Mouse (Mus musculus) naive thymus-derived CD4-positive, alpha-beta T cell, adult 5 months (primary cell): ENCODE data around the gene Cdk10. TPM values are rescaled to one million over a fixed set of nuclear protein-coding genes. Genes with fewer than 3 reads are reported as not detected.

Experiments used
- polyA plus RNA-seq: library from polyadenylated mRNA; unstranded; fragments of 100-300 nt; shearing (Covaris generic); gene quantifications from one replicate; pipeline ENCODE4 v1.2.1, GENCODE M21; 2017

Cdk10 gene
- polyA plus RNA-seq = 22.1 TPM

DNA sequence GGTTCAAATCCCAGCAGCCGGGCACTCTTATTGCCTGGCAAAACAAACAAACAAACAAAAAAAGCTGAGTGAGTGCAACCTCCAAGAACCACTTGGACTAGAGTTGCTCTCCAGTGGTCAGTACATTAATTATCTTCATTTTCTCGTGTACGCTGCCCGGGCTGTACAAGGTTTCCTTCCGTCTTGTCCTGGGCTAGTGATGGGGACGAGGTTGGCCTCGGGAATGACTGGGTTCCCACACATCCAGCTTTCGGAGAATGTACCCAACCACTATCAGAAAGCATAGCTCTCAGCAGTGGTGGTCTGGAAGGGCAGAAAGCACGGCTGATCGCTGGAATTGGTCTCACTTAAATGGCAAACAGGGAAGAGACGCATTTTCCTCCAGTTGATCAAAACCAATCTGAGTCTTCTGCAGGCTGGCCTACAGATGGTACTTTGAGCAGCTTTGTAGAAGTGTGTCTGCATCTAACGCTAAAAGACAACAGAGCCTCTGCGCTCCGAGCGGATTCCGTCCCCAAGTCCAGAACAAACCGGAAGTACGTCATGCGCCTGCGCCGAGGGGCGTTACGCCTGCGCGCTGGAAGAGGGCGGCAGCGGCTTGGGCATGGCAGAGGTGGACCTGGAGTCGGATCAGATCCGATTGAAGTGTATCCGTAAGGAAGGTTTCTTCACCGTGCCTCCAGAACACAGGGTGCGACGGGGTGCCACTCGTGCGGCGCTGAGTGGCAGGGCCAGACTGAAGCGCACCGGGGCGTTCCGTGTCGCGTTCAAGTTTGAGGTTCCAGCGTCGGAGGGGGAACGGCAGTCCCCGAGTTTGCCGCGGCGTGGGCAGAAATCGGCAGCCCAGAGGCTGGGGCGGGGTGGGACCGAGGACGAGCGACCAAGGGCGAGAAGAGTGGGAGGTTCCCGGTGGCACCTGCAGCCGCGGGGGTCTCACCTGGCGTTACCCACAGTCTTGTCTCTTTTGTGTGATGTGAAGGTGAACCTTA is at the start of gene Cdk10:
Gene Cdk10 (plus strand): TSS at position 565 of the 989 bp plus-strand sequence.

DNA sequence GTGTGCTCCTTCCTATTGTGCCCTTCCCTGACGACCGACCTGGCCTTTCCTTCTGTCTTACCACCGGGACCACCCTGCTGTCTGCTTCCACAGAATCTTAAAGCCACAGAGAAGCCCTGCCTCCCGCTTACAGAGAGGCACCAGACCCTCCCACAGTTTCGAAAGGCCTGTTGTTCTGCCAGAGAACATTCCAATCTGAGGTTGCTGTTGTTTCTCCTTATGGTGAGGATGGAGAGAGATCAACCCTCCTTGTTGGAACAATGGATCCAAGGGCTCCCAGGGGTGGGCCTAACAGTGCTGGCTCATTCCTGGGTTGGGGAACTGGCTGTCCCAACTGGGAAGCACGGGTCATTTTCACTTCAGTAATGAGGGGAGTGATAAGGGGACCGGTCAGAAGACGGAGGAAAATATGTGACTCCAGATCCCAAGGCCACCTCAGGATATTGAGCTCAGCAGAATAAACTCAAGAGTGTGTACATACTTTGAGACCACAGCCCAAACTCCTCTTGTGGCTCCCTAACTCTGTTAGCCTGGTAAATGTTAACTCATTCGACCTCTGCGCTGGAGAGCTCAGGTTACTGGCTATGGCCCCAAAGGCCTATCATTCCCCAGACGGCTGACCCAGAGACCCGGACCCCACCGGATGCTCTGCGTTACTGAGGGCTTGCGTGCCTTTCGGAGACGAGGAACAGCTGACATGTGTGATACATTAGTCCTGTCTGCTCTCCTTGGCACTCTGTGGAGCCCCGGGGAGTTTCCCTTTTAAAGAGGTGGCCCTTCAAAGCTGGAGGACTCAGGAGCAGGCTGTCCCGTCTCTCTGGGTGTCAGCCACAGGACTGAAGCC is 38.9 kb upstream of the Cdk10 start, which contains the start of gene Dpep1:
Gene Dpep1 (plus strand): TSS at position 677 of the 844 bp plus-strand sequence.

DNA sequence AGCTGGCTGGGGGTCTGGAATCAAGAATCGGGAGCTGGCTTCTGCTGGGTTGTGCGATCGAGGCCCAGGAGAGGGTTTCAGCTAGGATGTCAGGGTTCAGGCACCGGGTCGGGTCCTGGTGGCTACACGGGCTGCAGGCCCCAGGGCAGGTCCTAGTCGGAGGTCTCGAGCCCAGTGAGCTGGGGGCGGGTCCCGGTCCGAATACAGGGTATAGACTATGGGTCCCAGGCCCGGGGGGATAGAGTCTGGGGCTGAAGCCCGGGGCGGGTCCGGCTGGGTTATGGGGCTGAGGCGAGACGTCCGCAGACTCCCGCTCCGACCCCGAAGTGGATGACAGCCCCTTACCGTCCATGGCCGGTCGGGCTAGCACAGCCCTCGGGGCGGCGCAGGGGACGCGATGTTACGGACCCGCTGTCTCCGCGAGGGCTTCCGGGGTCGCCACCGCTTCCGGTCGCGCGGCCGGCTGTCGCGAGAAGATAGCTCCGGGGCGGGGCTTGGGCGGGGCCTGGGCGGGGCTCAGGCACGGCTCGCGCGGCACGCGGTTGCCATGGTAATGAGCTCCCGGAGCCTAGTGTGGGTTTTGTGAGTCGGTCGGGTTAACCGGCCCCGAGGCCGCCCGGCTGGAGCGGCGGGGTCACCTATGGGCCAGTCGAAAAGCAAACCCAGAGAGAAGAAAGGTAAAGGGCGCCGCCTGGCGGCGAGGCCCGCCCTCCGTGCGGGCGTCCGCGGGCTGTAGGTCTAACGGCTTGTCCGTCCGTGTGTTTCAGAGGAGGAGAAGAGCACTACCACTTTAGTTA is 12.1 kb upstream of the Cdk10 start, which contains the start of the genes Chmp1a and Spata33:
Gene Chmp1a (minus strand): TSS at position 443 of the 797 bp plus-strand sequence.
Gene Spata33 (plus strand): TSS at position 512 of the 797 bp plus-strand sequence.

DNA sequence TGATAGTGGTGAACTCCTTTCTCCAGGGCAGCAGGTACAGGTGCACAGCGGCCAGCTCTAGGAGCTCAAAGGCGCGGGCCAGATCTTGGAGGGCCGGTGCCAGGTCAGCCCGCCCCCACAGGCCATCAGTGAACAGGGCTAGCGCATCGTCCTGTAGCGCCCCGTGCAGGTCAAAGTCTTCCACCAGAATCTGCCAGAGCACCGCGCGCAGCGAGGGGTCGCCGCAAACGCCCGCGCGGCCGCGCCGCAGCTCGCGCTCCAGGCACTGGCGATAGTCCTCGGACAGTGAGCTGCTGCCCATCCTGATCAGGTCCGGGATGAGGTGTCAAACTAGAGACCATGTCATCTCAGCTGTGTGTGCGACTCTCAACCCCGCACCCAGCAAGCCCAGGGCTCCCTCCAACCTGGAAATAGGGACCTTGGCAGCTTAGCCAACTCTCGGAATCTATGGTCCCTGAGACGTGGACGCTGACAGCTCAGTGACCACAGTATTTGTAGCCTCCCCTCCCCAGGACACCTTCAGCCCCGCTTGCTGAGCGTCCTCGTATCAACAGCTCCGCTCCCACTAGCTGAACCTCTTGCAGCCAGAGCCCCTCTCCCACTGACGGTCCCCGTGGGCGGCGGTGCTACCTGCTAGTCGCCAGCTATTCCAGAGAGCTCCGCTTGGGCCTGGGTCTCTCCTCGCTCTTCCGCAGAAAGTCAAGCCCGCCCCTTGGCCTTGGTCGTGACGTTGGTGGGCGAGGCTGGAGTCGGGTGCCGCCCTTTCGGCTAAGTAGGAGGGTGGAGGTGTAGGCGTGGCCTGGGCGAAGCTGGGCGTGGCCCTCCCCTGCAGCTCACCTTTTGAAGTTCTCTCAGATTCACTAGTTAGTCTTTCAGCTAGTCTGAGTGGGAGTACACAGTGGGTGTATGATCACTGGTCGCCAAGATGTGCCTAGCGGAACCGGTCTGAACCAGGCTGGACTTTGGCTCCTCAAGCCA is 11.2 kb downstream of the Cdk10 start, which contains the start of gene Spata2l:
Gene Spata2l (minus strand): TSS at position 714 of the 978 bp plus-strand sequence.

DNA sequence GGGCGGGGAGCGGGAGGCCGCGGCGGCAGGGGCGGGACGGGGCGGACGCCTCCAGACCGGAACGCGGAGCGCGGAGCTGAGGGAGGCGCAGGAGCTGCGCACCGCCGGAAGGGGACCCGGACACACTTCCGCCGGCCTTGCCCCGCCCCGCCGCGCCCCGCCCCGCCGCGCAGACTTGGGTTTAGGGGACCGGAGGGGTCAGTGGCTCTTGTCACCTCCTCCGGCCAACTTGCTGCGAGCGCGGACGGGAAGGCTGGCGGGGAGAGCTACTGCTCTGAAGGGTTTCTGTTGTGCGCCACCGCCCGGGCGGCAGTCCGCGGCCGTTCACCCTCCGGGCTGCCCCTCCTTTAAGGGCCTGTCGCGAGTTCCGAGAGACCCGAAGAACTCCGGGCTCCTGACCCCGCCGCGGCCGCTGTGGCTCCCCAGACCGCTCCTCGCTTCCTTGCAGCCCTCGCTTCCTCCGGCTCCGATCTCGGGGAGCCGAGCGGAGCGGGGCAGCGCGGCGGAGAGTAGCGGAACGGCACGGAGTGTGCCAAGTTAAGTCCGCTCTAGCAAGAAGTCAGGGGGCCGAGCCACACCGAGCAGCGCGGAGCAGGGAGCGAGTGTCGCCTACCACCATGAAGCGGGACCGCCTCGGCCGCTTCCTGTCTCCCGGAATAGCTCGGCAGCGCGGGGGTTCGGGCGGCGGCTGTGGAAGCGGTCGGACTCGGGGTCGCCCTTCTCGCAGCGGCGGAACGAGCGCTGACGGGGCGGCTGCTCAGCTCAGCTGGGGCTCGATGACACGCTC is 29.6 kb downstream of the Cdk10 start, which contains the start of the genes Zfp276 and Vps9d1:
Gene Zfp276 (plus strand): TSS at position 97 of the 787 bp plus-strand sequence.
Gene Vps9d1 (minus strand): TSS at position 250 of the 787 bp plus-strand sequence.

Other genes starting within 250 kb of the Cdk10 start
- 413 TPM for gene Ankrd11, start 182.6 kb upstream of the Cdk10 start, polyA plus RNA-seq
- 96.0 TPM for gene Spg7, start 161.9 kb upstream of the Cdk10 start, polyA plus RNA-seq
- gene Rpl13, start 122.5 kb upstream of the Cdk10 start, polyA plus RNA-seq = 1,111 TPM
- 0.17 TPM for gene Cpne7, start 107.5 kb upstream of the Cdk10 start, polyA plus RNA-seq
- gene Sult5a1, start 66.5 kb upstream of the Cdk10 start, polyA plus RNA-seq = not detected
- gene Dpep1, start 38.6 kb upstream of the Cdk10 start, polyA plus RNA-seq = not detected
- gene Chmp1a, start 12.1 kb upstream of the Cdk10 start, polyA plus RNA-seq = 129 TPM
- not detected for gene Spata33, start 12.0 kb upstream of the Cdk10 start, polyA plus RNA-seq
- 15.3 TPM for gene Spata2l, start 11.4 kb downstream of the Cdk10 start, polyA plus RNA-seq
- 43.1 TPM for gene Zfp276, start 29.4 kb downstream of the Cdk10 start, polyA plus RNA-seq
- 20.9 TPM for gene Vps9d1, start 29.5 kb downstream of the Cdk10 start, polyA plus RNA-seq
- 8.5 TPM for gene Fanca, start 93.7 kb downstream of the Cdk10 start, polyA plus RNA-seq
- not detected for gene Spire2, start 107.9 kb downstream of the Cdk10 start, polyA plus RNA-seq
- 353 TPM for gene Tcf25, start 148.9 kb downstream of the Cdk10 start, polyA plus RNA-seq
- not detected for gene Mc1r, start 182.3 kb downstream of the Cdk10 start, polyA plus RNA-seq
- gene Tubb3, start 186.6 kb downstream of the Cdk10 start, polyA plus RNA-seq = 0.61 TPM
- 13.2 TPM for gene Def8, start 198.7 kb downstream of the Cdk10 start, polyA plus RNA-seq